23 mouse cellular contexts compared by ENCODE assay signal in genomic region chr14:101664274-101664673, GRCm38 (mm10). TPM values are rescaled to one million over a fixed set of nuclear protein-coding genes. Genes with fewer than 3 reads are reported as not detected.
DNase-seq lines count a peak whose midpoint lies in the region; ATAC-seq and TF ChIP-seq lines count a peak whose summit lies in the region.
"Had no signal": no experiment of that assay in that cellular context is flagged by ENCODE, and none has a peak within 500 bp of the region (broad histone marks: within the 10 kb centered on the region; RNA-seq: fewer than 3 reads in every experiment).

No protein-coding gene starts in this region.

- no peak overlapping the region for H3K27ac ChIP-seq in forebrain, embryonic 15.5 days (replicated peaks)
- no peak overlapping the region for H3K27ac ChIP-seq in forebrain, embryonic 11.5 days (ENCODE audit: low read depth, low read length)
- H3K27ac ChIP-seq in forebrain, postnatal 0 days (ENCODE audit: low read depth, low read length), result no peak overlapping the region
- H3K27ac ChIP-seq in forebrain, embryonic 13.5 days, result no peak overlapping the region
- no peak overlapping the region for H3K27ac ChIP-seq in midbrain, embryonic 13.5 days
- H3K27ac ChIP-seq in midbrain, embryonic 16.5 days (ENCODE audit: low read length), result no peak overlapping the region
- H3K27ac ChIP-seq: embryonic facial prominence, embryonic 10.5 days; embryonic facial prominence, embryonic 12.5 days had no signal

- no peaks in the 10 kb centered on the region for H3K4me1 ChIP-seq in forebrain, embryonic 15.5 days
- H3K4me1 ChIP-seq in forebrain, embryonic 11.5 days (replicated peaks; ENCODE audit: control insufficient read depth, insufficient read depth, low read length), result no peaks in the 10 kb centered on the region
- no peaks in the 10 kb centered on the region for H3K4me1 ChIP-seq in forebrain, postnatal 0 days (ENCODE audit: insufficient read depth)
- no peaks in the 10 kb centered on the region for H3K4me1 ChIP-seq in forebrain, embryonic 13.5 days
- H3K4me1 ChIP-seq in midbrain, embryonic 13.5 days (replicated peaks), result no peaks in the 10 kb centered on the region
- no peaks in the 10 kb centered on the region; the same call in 1 of the 2 replicates for H3K4me1 ChIP-seq in midbrain, embryonic 16.5 days (ENCODE audit: control insufficient read depth, insufficient read depth, low read length)
- H3K4me1 ChIP-seq: embryonic facial prominence, embryonic 10.5 days; embryonic facial prominence, embryonic 12.5 days had no signal

- no peaks in the 10 kb centered on the region for H3K27me3 ChIP-seq in forebrain, embryonic 15.5 days
- no peaks in the 10 kb centered on the region for H3K27me3 ChIP-seq in forebrain, embryonic 11.5 days (ENCODE audit: control insufficient read depth, insufficient read depth, low read length)
- H3K27me3 ChIP-seq in forebrain, postnatal 0 days (ENCODE audit: insufficient read depth, low read length), result no peaks in the 10 kb centered on the region
- no peaks in the 10 kb centered on the region for H3K27me3 ChIP-seq in forebrain, embryonic 13.5 days
- H3K27me3 ChIP-seq in midbrain, embryonic 13.5 days, result no peaks in the 10 kb centered on the region
- no peaks in the 10 kb centered on the region for H3K27me3 ChIP-seq in midbrain, embryonic 16.5 days (ENCODE audit: control insufficient read depth, insufficient read depth, low read depth, low read length)
- H3K27me3 ChIP-seq: CH12.LX; embryonic facial prominence, embryonic 12.5 days; Patski had no signal

- H3K4me2 ChIP-seq in forebrain, embryonic 15.5 days (replicated peaks), result no peak overlapping the region
- H3K4me2 ChIP-seq in forebrain, embryonic 11.5 days (ENCODE audit: low read depth, low read length, severe bottlenecking), result no peak overlapping the region
- H3K4me2 ChIP-seq in forebrain, postnatal 0 days (ENCODE audit: low read depth), result no peak overlapping the region
- H3K4me2 ChIP-seq in forebrain, embryonic 13.5 days, result no peak overlapping the region
- no peak overlapping the region for H3K4me2 ChIP-seq in midbrain, embryonic 13.5 days (replicated peaks)
- no peak overlapping the region for H3K4me2 ChIP-seq in midbrain, embryonic 16.5 days (ENCODE audit: low read length)
- H3K4me2 ChIP-seq: embryonic facial prominence, embryonic 12.5 days had no signal

- H3K9ac ChIP-seq in forebrain, embryonic 15.5 days (replicated peaks), result no peak overlapping the region
- H3K9ac ChIP-seq in forebrain, embryonic 11.5 days (ENCODE audit: low read length), result no peak overlapping the region
- no peak overlapping the region for H3K9ac ChIP-seq in forebrain, postnatal 0 days
- no peak overlapping the region for H3K9ac ChIP-seq in forebrain, embryonic 13.5 days
- no peak overlapping the region for H3K9ac ChIP-seq in midbrain, embryonic 13.5 days (replicated peaks)
- H3K9ac ChIP-seq in midbrain, embryonic 16.5 days (ENCODE audit: low read depth, low read length), result no peak overlapping the region
- H3K9ac ChIP-seq: embryonic facial prominence, embryonic 12.5 days had no signal

- no peak overlapping the region for H3K4me3 ChIP-seq in forebrain, embryonic 15.5 days
- H3K4me3 ChIP-seq in forebrain, embryonic 11.5 days (ENCODE audit: low read depth, low read length), result no peak overlapping the region
- no peak overlapping the region for H3K4me3 ChIP-seq in forebrain, postnatal 0 days (ENCODE audit: low read depth, low read length)
- H3K4me3 ChIP-seq in forebrain, embryonic 13.5 days, result no peak overlapping the region
- H3K4me3 ChIP-seq in midbrain, embryonic 13.5 days (replicated peaks), result no peak overlapping the region
- no peak overlapping the region for H3K4me3 ChIP-seq in midbrain, embryonic 16.5 days (ENCODE audit: low read depth, low read length)
- H3K4me3 ChIP-seq: embryonic facial prominence, embryonic 10.5 days; embryonic facial prominence, embryonic 12.5 days had no signal

- H3K9me3 ChIP-seq in forebrain, embryonic 15.5 days, result no peaks in the 10 kb centered on the region
- H3K9me3 ChIP-seq in forebrain, embryonic 11.5 days (ENCODE audit: control insufficient read depth, low read length), result no peaks in the 10 kb centered on the region
- no peaks in the 10 kb centered on the region for H3K9me3 ChIP-seq in forebrain, postnatal 0 days (ENCODE audit: low read length)
- H3K9me3 ChIP-seq in forebrain, embryonic 13.5 days (replicated peaks), result no peaks in the 10 kb centered on the region
- no peaks in the 10 kb centered on the region for H3K9me3 ChIP-seq in midbrain, embryonic 13.5 days
- no peaks in the 10 kb centered on the region for H3K9me3 ChIP-seq in midbrain, embryonic 16.5 days (replicated peaks; ENCODE audit: control insufficient read depth, low read length, poor library complexity, severe bottlenecking)
- H3K9me3 ChIP-seq: embryonic facial prominence, embryonic 10.5 days; embryonic facial prominence, embryonic 12.5 days; G1E had no signal

- H3K36me3 ChIP-seq in forebrain, embryonic 15.5 days, result peaks cover 33% of the 10 kb centered on the region
- no peaks in the 10 kb centered on the region for H3K36me3 ChIP-seq in forebrain, embryonic 11.5 days (ENCODE audit: control insufficient read depth, insufficient read depth, low read length)
- peaks cover 33% of the 10 kb centered on the region for H3K36me3 ChIP-seq in forebrain, postnatal 0 days (ENCODE audit: insufficient read depth)
- peaks cover 31% of the 10 kb centered on the region for H3K36me3 ChIP-seq in forebrain, embryonic 13.5 days (ENCODE audit: poor library complexity, severe bottlenecking)
- H3K36me3 ChIP-seq in midbrain, embryonic 13.5 days, result peaks cover 29% of the 10 kb centered on the region
- peaks cover 11% of the 10 kb centered on the region for H3K36me3 ChIP-seq in midbrain, embryonic 16.5 days (ENCODE audit: control insufficient read depth, insufficient read depth, low read length)

- ATAC-seq in forebrain, embryonic 15.5 days (replicated peaks), result 0 out of 2 replicates have a peak, but pooled peaks have one; percentile 53
- no peak for ATAC-seq in forebrain, embryonic 11.5 days (replicated peaks; ENCODE audit: low FRiP score)
- peak; percentile 47; the same call in 1 of the 2 replicates for ATAC-seq in forebrain, postnatal 0 days
- ATAC-seq in forebrain, embryonic 13.5 days, result no peak
- ATAC-seq in midbrain, embryonic 13.5 days, result 0 out of 2 replicates have a peak, but pooled peaks have one; percentile 40
- no peak for ATAC-seq in midbrain, embryonic 16.5 days
- ATAC-seq: activated CD4-positive, CD25-positive, alpha-beta regulatory T cell, adult 4 months; CD4-positive, CD25-positive, alpha-beta regulatory T cell, adult 4 months; forebrain, embryonic 14.5 days; Patski had no signal

- TF ChIP-seq CTCF in forebrain, postnatal 0 days (IDR thresholded peaks at IDR 0.05; ENCODE audit: low read depth), result no peak

- WGBS in forebrain, embryonic 15.5 days, result 85% methylated on average over 3 of the region's 3 CpGs
- 96% methylated on average over 3 of the region's 3 CpGs for WGBS in forebrain, embryonic 11.5 days
- 75% methylated on average over 3 of the region's 3 CpGs for WGBS in forebrain, postnatal 0 days
- 86% methylated on average over 3 of the region's 3 CpGs for WGBS in forebrain, embryonic 13.5 days
- WGBS in midbrain, embryonic 13.5 days, result 85% methylated on average over 3 of the region's 3 CpGs
- WGBS in midbrain, embryonic 16.5 days, result 83% methylated on average over 3 of the region's 3 CpGs

- DNase-seq in forebrain, embryonic 11.5 days (ENCODE audit: low spot score), result no peak
- no peak for DNase-seq in forebrain, postnatal 0 days
- DNase-seq: adrenal gland, adult 8-10 months; adrenal gland, postnatal 14 days; adrenal gland, postnatal 36 days; B cell, adult 2 months; cerebellum, adult 11-12 months; cerebellum, adult 2 months; cerebellum, adult 9-10 months; cerebellum, postnatal 10 days; cerebellum, postnatal 25 days had no signal

RNA-seq across cellular contexts. Expression of gene Uchl3, which starts 10.5 kb away (rescaled TPM):
- polyA plus RNA-seq in forebrain, embryonic 15.5 days (2015; fragmentation: Nextera tagmentation; extraction: Ambion mirVana), result 222 and 223 TPM in 2 replicates
- polyA plus RNA-seq in forebrain, embryonic 11.5 days (2014; fragmentation: Nextera tagmentation; extraction: Ambion mirVana), result 172 and 174 TPM in 2 replicates
- total RNA-seq in forebrain, postnatal 0 days (2014; rRNA removed), result 101 and 112 TPM in 2 replicates
- 273 and 332 TPM in 2 replicates for polyA plus RNA-seq in forebrain, postnatal 0 days (2015; fragmentation: Nextera tagmentation; extraction: Ambion mirVana)
- polyA plus RNA-seq in forebrain, embryonic 13.5 days (2015; fragmentation: Nextera tagmentation; extraction: Ambion mirVana), result 204 and 209 TPM in 2 replicates
- polyA plus RNA-seq in midbrain, embryonic 13.5 days (2015; fragmentation: Nextera tagmentation; extraction: Ambion mirVana), result 234 and 260 TPM in 2 replicates
- polyA plus RNA-seq in midbrain, embryonic 16.5 days (2015; fragmentation: Nextera tagmentation; extraction: Ambion mirVana), result 280 and 301 TPM in 2 replicates

RNA-seq across cellular contexts. Expression of gene Commd6, which starts 23.8 kb away (rescaled TPM):
- 101 and 103 TPM in 2 replicates for polyA plus RNA-seq in forebrain, embryonic 15.5 days (2015; fragmentation: Nextera tagmentation; extraction: Ambion mirVana)
- 110 and 113 TPM in 2 replicates for polyA plus RNA-seq in forebrain, embryonic 11.5 days (2014; fragmentation: Nextera tagmentation; extraction: Ambion mirVana)
- total RNA-seq in forebrain, postnatal 0 days (2014; rRNA removed), result 44.9 and 49.5 TPM in 2 replicates
- polyA plus RNA-seq in forebrain, postnatal 0 days (2015; fragmentation: Nextera tagmentation; extraction: Ambion mirVana), result 71.4 and 72.4 TPM in 2 replicates
- 112 and 114 TPM in 2 replicates for polyA plus RNA-seq in forebrain, embryonic 13.5 days (2015; fragmentation: Nextera tagmentation; extraction: Ambion mirVana)
- 102 and 107 TPM in 2 replicates for polyA plus RNA-seq in midbrain, embryonic 13.5 days (2015; fragmentation: Nextera tagmentation; extraction: Ambion mirVana)
- 84.8 and 92.2 TPM in 2 replicates for polyA plus RNA-seq in midbrain, embryonic 16.5 days (2015; fragmentation: Nextera tagmentation; extraction: Ambion mirVana)

RNA-seq across cellular contexts. Expression of gene Tbc1d4, which starts 55.3 kb away (rescaled TPM):
- 9.1 and 9.2 TPM in 2 replicates for polyA plus RNA-seq in forebrain, embryonic 15.5 days (2015; fragmentation: Nextera tagmentation; extraction: Ambion mirVana)
- polyA plus RNA-seq in forebrain, embryonic 11.5 days (2014; fragmentation: Nextera tagmentation; extraction: Ambion mirVana), result 5.5 and 6.8 TPM in 2 replicates
- 10.8 and 14.7 TPM in 2 replicates for total RNA-seq in forebrain, postnatal 0 days (2014; rRNA removed)
- 5.2 and 6.9 TPM in 2 replicates for polyA plus RNA-seq in forebrain, postnatal 0 days (2015; fragmentation: Nextera tagmentation; extraction: Ambion mirVana)
- polyA plus RNA-seq in forebrain, embryonic 13.5 days (2015; fragmentation: Nextera tagmentation; extraction: Ambion mirVana), result 5.6 and 7.3 TPM in 2 replicates
- polyA plus RNA-seq in midbrain, embryonic 13.5 days (2015; fragmentation: Nextera tagmentation; extraction: Ambion mirVana), result 6.5 and 7.0 TPM in 2 replicates
- polyA plus RNA-seq in midbrain, embryonic 16.5 days (2015; fragmentation: Nextera tagmentation; extraction: Ambion mirVana), result 8.1 and 9.4 TPM in 2 replicates
- polyA plus RNA-seq: G1E had no signal

Comparison
In these comparisons a context has a peak if more than half of its experiments do, and no peak if none do; other contexts are left out.
1. ATAC-seq: peak in forebrain, embryonic 15.5 days (single experiment), forebrain, postnatal 0 days (single experiment) and midbrain, embryonic 13.5 days (single experiment); none in forebrain, embryonic 11.5 days (single experiment), forebrain, embryonic 13.5 days (single experiment) and midbrain, embryonic 16.5 days (single experiment).